Mouse (Mus musculus) adrenal gland, adult 2 months (tissue): ENCODE results near the gene Ank3. TPM values are rescaled to one million over a fixed set of nuclear protein-coding genes. Genes with fewer than 3 reads are reported as not detected.

Experiments used
- DNase-seq: peaks from one replicate; pipeline ENCODE4 v3.0.0; 2021
- polyA plus RNA-seq: library from polyadenylated mRNA; depleted of rRNA; stranded (reverse); fragments of >200 nt; gene quantifications from 2 replicates; pipeline ENCODE4 v1.2.3, GENCODE M21; 2012
- total RNA-seq, 2 experiments: library from RNA; stranded (reverse); gene quantifications; 2 replicates each; pipeline ENCODE4 v1.2.3; 2021

The Ank3 gene
- total and polyA plus RNA-seq, 3 experiments, result 0.79 to 12.9 (median 10.2) TPM

DNA sequence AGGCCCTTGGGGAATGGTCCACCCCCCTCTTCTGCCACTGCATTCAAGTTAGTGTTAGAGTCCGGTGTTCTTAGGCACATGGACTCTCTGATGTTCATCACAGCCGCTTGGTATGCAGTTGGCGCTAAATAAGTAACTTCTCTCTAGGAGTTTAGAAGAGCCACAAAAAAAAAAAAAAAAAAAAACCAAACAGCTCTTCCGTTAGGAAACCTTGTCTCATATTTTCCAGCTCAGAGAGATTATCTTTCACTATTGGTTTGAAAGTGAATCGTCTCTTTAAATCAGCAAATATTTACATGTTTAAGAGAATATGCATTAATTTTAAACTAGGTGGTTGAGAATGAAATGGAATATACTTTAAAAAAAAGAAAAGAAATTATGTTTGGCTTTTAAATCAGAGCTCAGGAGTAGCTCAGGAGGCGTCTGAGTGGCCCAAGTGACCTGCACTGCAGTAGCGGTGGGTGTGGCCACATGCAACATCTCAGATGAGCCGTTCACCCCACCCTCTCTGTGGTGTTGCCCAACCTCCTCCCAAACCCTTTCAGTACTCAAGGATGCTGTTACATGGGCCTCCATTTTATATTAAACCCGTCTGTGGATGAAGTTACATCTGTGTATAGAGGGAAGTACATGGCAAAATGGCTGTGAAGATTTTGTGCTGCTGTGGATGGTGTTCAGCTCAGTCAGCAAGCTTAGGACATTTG, 138.0 kb downstream of the Ank3 start:
- no peak for DNase-seq

DNA sequence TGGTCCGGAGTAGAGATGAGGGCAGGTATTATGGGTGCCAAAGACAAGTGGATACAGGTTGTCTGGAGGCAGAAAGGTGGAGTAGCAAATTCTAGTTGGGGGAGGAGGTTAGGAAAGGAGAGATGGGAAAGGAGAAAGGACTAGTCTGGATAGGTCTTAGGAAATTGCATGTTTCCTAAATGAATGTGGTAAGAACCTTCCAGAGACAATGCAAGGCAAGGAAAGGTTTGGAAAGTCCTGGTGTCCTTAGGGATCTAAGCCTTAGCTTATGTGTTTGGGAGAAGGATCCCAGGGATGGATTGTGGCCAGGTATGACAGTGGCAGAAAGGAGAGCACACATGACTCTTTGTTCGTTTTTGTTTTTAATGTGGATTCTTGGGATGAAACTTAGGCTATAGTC, 139.7 kb downstream of the Ank3 start:
- no peak for DNase-seq

DNA sequence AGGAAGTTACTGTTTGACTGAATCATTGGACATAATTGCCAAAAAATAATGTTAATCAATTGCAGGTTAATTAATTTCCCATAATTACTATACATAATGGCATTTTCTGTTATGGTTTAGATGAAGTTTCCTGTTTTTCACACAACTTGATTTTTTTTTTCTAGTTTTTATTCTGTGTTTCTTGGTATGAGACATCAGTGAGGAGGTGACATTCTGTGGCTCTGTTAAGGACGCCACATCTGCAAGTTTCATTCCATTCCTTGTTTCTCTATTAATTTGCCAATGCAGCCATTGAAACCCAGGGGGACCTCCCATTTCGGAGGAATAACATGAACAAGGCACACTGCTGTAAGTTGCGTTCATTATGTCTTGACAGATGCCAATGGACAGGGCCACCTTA, 143.9 kb downstream of the Ank3 start:
- DNase-seq, result no peak

DNA sequence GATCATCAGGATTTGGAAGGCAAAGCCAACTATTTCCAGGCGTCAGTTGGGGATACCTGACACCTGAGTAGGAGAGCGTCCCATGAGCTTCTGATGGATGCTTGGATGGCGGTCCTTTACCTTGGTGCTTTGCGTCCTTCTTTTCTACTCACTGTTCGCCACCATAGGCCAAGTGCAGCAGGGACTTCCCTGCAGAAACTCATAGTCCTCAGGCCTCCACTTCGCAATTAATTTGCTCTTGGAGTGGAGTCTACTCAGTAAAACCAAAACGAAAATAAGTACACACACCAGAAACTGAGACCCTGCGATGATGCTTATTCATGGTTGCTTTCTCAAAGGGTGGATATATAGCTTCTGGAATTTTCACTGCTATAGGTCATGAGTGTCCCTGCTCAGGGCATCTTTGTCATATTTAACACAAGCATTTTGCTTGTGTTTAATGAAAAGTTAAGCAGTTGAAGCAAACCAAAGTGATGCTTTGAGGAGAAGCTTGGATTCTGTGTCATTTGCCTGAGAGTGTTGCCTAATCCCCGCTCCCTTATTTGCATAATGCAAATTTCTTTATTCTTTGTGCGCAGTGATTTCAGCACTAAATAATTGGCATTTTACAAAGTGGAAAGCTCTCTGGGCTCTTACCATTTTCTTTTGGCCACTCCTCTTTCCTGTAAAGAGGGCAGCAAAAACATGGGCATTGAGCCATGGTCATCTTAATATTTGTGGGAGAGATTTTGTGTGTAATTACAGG, 145.5 kb downstream of the Ank3 start:
- no peak for DNase-seq

DNA sequence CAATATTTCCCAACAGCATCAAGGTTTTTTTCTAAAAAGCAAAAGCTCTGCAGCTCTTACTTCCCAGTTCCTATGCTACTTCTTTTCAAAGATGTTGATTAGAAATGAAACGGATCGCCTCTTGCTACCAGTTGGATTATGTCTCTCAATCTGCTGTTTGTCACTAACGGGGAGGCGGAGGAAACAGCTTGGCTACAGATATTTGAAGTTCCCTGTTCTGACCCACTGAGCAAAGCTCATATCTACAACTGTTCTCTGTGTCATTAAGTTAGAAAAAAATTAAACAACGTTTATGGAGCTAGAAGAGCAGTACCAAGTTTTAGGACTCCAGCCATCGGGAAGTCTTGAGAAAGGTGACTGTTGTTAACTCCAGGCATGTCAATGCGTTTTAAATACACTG, 146.1 kb downstream of the Ank3 start:
- DNase-seq, result no peak

DNA sequence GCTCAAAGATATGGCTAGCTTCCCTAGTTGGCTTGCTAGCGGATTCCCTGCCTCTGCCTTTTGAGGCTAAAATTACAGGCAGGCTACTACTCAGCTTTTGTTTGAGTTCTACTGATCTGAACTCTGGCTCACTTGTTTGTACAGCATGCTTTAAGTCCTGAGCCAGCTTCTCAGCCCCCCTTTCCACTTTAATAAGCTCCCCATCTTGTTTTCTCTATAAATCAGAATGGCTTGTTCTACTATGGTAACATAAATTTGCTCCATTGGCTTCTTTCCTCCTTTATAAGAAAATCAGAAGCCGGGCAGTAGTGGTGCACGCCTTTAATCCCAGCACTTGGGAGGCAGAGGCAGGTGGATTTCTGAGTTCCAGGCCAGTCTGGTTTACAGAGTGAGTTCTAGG, 147.4 kb downstream of the Ank3 start:
- DNase-seq, result no peak

DNA sequence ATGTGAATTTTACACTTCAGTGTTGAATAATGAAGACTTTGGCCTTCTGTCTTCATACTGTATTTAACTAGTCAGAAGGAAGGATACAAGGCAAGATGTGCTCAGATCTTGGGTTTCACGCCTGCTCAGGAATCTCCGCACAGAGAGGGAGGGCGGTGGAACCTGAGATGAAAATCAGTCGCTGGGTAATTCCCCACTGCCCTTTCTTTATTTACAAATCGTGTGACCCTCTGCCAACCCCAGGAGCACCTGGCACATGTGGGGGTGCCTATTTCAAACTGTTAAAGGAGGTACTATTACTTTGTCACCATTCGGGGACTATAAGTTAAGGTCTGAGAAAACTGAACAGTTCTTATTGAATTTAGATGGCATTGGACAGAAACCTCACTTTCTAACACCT, 148.1 kb downstream of the Ank3 start:
- DNase-seq, result no peak

DNA sequence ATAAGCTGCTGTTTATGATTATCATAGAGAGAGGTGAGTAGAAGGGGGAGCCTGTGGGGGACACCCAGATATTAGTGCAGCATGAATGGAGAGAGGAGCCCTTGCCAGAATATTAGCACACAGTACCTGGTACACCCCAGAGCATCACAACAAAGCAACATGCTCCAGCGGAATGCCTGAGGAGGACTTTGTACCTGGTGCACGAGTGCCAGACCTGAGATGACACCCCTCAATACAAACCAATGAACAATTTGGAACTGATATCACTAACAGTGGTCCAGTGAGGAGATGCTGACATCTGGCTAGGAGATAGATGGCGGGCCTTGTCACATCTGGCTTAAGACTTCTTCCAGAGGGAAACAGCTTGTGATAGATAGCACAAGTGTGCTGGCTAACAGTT, 150.2 kb downstream of the Ank3 start:
- no peak for DNase-seq

DNA sequence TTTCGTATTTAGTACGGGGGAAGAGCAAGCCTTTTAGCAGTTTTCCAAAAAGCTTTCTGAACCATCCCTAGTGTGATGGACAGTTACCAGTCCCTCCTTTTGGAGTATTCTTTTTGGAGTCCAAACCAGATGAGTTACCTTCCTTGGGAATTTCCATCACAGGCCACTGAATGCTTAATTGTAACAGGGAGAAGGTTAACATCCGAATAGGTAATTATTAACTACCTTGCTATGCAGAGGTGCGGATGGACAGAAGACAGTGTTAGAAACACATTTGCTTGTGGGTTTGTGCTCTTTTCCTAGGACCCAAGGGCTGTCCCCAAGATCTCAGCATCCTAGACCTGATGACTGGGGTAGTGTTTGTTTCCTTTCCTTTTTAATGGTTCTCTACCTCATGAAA, 150.6 kb downstream of the Ank3 start:
- no peak for DNase-seq

DNA sequence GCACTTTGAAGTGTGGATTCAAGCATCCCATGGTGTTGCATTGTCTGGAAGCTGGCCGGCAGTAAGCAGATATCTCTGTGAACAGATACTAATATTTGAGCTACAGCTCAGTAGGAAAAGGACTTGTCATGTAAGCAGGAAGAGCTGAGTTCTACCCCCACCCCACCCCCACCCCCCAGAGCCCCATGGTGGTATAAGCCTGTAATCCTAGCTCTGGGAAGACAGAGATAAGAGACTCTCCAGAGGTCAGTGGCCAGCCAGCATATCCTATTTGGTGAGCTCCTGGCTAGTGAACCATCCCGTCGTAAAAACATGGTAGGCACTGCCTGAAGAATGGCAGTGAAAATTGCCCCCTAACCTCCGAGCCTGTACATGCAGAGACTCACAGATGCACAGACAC, 152.3 kb downstream of the Ank3 start:
- DNase-seq, result no peak

DNA sequence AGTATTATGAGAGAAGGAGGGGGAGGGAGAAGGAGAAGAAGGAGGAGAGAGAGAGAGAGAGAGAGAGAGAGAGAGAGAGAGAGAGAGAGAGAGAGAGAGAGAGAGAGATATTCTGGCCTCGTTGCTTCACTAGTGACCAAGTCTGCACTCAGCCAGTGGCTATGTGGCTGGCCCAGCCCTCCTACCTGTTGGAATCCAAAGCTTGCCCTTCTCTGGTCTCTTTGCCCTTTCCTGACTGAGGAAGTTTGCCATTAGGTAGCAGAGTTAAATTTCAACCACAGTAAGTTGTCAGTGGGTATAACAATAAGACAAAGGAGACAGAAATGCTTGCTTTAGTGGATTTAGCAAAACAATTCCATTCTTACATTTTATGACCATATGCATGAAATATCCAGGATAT, 154.5 kb downstream of the Ank3 start:
- DNase-seq, result no peak

DNA sequence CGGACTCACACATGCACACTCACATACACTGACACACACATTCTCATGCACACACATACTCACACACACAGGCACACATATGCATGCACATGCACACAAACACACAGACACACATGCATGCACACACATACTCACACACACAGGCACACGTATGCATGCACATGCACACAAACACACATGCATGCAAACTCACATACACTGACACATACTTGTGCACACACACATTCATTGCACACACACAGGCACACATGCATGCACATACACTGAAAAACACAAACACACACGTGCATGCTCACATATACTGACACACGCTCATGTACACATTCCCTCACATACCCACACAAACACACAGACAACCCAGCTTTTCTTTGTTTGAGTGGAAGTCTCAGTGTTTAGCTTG, 157.0 kb downstream of the Ank3 start:
- no peak for DNase-seq

DNA sequence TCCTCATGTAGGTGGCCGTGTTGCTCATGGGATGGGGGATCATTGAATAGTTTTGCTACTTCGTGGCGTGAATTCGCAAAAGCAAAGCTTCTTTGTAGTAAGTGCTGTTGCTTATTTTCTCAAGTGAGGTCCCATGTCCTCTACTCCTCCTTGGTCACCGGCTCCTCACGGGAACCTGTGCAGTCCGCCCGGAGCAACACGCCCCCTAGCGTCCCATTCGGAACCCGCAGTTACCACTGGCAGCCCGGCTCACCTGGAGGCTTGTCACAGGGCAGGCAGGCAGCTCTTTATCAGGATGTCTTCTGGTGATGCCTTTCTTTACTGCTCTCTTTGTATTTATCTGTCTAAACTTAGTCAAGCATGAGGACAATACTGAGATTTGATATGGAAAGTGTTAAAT, 157.7 kb downstream of the Ank3 start:
- peak; percentile 34 for DNase-seq

DNA sequence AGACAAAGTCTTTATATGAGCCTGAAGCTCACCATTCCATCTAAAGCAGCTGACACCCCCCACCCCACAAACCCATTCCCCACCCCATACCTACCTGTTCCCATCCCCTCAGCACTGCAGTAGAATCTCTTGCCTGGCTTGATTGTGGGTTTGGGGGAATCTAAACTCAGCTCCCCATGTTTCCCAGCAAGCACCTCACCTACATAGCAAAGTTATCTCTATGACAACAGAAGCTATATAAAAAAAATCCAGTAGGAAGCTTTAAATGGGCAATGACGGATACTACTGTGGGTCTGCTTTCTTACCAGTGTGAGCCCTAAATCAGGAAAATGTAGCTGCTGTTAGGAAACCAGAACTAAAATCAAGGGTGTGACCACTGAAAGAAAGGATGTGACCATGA, 161.7 kb downstream of the Ank3 start:
- DNase-seq, result no peak

DNA sequence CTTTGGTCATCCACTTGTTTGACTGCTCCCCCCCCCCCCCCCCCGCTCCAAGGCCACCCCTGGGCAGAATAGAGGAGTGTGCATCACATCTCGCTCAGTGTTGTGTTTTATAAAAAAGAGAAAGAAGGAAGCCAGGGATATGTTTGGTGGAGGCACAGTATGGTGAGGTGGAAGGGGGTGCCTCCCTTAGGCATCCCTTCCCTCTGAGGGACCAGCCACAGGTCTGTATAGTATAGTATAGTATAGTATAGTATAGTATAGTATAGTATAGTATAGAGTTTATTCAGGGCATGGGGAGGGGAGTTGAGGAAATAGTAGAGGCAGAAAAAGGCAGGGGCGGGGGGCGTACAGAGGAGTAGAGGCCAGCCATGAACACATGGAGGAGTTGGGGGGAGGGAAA, 164.4 kb downstream of the Ank3 start:
- DNase-seq, result no peak

DNA sequence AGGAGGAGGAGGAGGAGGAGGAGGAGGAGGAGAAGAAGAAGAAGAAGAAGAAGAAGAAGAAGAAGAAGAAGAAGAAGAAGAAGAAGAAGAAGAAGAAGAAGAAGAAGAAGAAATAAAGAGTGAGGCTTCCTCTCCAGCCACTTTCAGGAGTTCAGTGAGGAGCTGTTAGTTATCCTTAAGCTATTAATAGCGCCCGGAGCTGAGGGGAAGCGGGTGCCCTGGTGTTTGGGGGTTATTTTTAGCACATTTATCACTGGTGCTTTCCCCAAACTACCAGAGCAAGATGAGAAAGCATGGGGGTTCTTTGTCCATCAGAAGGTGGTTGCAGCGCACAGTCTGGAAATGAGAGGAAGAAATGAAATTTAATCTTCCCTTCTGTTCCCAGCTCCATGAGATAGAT, 166.5 kb downstream of the Ank3 start:
- no peak for DNase-seq

DNA sequence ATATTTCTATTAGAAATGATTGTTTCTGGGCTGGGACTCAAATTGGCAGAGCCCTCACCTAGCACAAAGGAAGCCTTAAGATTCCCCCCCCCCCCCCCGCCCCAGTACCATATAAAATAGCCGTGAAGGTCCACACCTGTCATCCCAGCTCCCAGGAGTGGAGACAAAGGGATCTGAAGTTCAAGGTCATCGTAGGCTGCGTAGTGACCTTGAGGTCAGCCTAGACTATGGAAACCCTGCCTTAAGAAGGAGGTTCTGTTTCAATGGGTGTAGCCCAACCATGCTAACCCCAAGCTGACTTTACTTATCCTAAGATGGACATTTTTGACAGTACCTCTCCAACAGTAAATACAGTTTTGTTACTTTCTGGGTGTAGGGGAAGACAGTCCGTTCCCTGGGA, 170.4 kb downstream of the Ank3 start:
- no peak for DNase-seq

DNA sequence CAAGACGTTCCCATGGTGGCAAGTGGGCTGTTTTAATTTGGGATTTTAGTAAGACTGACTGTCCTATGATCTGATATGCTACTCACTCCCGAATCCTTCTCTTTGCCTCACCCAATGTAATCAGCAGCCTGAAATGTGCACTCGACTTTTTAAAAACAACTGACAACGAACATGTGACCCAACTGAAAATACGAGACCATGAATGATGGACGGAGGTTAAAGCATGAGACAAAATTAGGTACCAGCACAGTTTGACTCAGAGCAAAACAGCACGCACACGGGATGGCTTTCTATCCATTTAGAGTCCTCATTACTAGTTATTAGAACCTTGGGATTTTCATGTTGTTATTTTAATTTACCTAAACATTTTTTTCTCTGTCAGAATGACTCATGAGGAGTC, 171.2 kb downstream of the Ank3 start:
- no peak for DNase-seq

DNA sequence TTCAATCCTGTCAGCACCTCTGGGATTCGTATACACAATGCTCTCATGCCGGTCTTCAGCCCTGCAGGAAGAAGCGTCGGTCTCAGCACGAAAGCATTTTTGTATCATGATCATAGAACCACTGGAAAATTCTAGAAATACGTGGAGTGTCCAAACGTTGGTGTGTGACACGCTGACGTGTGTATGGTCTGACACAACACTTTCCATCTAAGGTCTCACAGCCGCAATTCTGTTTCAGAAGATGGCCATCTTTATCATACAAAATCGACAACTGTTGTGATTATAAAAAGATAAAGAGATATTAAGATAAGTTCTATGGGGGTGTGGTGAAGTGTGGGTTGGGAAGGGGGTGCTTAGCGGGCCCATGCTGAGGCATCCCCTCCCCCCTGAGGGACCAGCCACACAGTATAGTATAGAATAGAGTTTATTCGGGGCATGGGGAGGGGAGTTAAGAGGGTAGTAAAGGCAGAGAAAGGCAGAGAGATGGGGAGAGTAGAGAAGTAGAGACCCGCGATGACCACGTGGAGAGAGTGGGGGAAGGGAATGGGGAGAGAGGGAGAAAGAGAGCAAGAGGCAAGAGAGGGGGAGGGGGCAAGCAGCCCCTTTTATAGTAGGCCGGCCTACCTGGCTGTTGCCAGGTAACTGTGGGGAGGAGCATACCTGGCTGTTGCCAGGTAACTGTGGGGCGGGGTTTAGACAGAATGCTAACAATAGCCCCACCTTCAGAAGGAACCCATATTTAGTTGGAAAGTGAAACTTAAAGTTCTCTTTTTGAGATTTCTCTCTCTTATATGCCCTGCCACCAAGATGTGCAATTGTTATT, 172.1 kb downstream of the Ank3 start:
- DNase-seq, result no peak

DNA sequence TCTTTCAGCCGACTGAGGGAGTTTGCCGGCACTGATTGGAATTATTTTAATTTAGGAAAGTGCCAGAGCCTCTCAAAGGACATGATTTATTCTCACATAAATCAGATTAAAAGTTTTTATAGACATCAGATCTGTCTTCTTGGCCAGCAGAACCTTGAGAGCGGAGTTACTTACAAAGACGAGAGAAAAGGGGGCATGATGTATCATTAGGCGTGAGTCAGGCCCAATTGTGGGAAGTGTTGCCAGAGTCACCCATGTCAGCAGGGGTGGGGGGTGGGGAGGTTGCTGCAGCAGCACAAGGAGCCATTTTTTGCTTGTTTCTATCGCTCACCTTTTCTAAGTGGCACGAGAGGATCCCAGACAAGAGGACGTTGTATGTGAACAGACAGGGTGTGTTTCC, 172.8 kb downstream of the Ank3 start:
- peak; percentile 51 for DNase-seq

DNA sequence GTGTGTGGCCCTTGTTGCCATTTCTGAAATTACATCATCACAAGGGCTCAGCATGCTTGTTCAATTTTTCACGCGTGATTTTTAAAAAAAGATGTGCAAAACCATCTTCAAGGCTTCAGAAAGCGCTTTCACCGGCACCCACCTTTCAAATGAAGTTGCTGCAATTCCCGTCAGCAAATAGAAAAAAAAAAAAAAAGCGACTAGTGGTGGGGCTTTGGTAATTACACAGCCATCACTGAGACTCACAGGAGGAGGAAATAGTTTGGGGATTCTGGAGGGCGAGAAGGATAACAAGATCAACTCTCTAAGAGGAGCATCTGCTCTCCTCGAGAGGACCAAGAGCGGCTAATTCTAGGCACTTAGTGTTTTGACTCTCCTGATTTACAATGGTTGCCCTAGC, 173.4 kb downstream of the Ank3 start:
- no peak for DNase-seq

DNA sequence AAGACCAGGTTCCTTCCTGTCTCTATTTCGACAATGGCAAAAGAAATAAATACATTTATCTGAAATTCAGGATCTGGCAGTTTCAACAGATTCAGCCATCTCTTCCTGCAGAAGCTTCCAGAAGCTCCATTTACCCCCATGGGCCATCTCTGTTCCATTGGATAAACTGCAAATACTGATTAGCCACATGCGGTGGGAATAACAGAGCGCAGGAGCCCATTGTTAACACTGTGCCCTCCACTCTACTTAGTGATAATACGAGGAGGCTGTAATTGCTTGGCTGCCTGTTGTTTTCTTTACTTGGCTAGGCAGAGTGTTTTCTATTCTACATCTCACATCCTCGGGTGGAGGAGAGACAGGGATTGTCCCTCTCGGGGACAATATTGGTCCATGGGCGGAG, 174.5 kb downstream of the Ank3 start:
- no peak for DNase-seq

DNA sequence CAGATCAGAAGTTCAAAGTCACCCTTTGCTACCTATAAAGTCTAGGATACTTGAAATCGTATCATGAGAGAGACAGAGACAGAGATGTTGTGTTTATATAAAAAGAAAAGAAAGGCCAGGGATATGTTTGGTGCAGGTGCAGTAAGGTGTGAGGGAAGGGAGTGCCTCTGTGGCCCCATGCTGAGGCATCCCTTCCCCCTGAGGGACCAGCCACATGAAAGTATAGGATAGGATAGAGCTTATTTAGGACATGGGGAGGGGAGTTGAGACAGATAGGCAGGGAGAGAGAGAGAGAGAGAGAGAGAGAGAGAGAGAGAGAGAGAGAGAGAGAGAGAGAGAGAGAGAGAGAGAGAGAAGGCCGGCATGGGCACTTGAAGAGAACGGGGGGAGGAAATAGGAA, 175.2 kb downstream of the Ank3 start:
- no peak for DNase-seq
